Comparison of ENCODE assay signal across 20 mouse cellular contexts in the genomic region with DNA sequence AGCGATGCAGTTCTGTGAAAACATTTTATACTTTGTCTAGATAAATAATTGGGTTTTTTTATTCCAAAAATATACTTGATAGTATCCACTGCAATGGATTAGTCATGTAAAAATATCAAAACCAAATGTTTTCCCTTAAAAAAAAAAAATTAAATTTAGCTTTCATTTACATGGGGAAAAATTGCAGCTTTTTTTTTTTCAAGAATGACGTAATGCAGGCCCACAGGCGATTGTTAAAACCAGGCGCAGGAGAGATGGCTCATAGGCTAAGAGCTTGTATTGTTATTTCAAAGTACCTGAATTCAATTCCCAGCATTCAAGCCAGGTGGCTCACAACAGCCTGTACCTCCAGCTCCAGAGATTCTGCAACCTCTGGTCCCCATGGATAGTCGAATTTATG. TPM values are rescaled to one million over a fixed set of nuclear protein-coding genes. Genes with fewer than 3 reads are reported as not detected.
"Had no signal": no experiment of that assay in that cellular context is flagged by ENCODE, and none has a peak within 500 bp of the region (broad histone marks: within the 10 kb centered on the region; RNA-seq: fewer than 3 reads in every experiment).

No protein-coding gene starts in this region.

- H3K4me2 ChIP-seq: heart, embryonic 12.5 days; hindbrain, embryonic 13.5 days; hindbrain, embryonic 15.5 days; limb, embryonic 15.5 days; liver, embryonic 12.5 days had no signal

- H3K4me1 ChIP-seq: heart, embryonic 10.5 days; liver, embryonic 12.5 days had no signal

- H3K4me3 ChIP-seq: heart, embryonic 10.5 days; heart, embryonic 12.5 days; hindbrain, embryonic 13.5 days; hindbrain, embryonic 15.5 days; left cerebral cortex, adult 2 months; limb, embryonic 15.5 days; liver, embryonic 12.5 days had no signal

- DNase-seq: gastrocnemius, postnatal 14 days; gastrocnemius, postnatal 36 days; heart, adult 18-20 months; heart, postnatal 10 days; heart, postnatal 36 days; kidney, adult 18-20 months; kidney, adult 8-10 months; kidney, postnatal 10 days; kidney, postnatal 25 days had no signal

- H3K9me3 ChIP-seq: heart, embryonic 10.5 days; heart, embryonic 12.5 days; hindbrain, embryonic 13.5 days; hindbrain, embryonic 15.5 days; limb, embryonic 15.5 days; liver, embryonic 12.5 days had no signal

- H3K27me3 ChIP-seq: heart, embryonic 12.5 days; hindbrain, embryonic 13.5 days; hindbrain, embryonic 15.5 days; limb, embryonic 15.5 days; liver, embryonic 12.5 days had no signal

- H3K9ac ChIP-seq: heart, embryonic 12.5 days; hindbrain, embryonic 13.5 days; hindbrain, embryonic 15.5 days; limb, embryonic 15.5 days; liver, embryonic 12.5 days; liver, embryonic 14.5 days had no signal

- H3K36me3 ChIP-seq: heart, embryonic 10.5 days; heart, embryonic 12.5 days; hindbrain, embryonic 13.5 days; hindbrain, embryonic 15.5 days; limb, embryonic 15.5 days; liver, embryonic 12.5 days had no signal

- H3K27ac ChIP-seq: heart, embryonic 10.5 days; hindbrain, embryonic 13.5 days; hindbrain, embryonic 15.5 days; hindbrain, postnatal 0 days; left cerebral cortex, adult 2 months; limb, embryonic 15.5 days; liver, embryonic 12.5 days; liver, embryonic 14.5 days had no signal

- ATAC-seq: hindbrain, postnatal 0 days; intestine, postnatal 0 days; liver, embryonic 12.5 days had no signal

RNA-seq across cellular contexts. Expression of gene Gpr88, which starts 25.9 kb away (rescaled TPM):
- polyA plus RNA-seq: heart, embryonic 12.5 days; liver, adult 2 months had no signal
